Mouse (Mus musculus): ENCODE data around the gene Hist1h4d.

Hist1h4d gene

DNA sequence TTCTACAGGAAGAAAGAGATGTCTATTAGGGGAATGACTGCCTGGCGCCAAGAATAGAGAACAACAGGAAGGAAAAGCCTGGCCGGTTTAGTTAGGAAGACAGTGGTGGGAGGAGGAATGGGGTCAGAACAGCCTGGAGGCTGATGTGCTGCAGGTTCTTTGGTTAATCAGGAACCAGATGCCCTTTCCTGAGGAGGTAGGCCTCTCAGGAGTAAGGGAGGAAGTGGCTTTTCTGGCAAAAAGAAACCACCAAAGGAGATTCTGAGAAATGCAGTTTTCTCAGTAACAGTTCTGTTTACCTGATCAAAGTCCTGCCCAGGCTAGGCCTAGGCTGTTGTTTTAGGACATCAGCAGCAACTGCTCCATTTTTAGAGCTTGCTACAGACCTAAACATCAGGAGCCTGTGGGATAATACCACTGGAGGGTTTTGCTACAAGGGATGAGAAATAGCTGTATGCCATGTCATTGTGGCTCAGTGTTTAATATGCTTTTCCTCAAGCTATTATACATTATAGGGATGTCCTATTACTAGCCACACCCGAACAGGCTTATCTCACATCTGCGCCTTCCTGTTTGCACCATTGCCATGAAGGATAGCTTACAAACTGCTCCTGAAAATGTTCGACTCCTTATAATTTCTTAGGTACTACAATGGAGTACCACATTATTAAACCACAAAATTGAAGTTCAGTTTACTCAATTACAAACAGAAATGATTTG, 11.8 kb downstream of the Hist1h4d start:
- DNase-seq (ENCODE audit: low read depth, low spot score) = no peak

DNA sequence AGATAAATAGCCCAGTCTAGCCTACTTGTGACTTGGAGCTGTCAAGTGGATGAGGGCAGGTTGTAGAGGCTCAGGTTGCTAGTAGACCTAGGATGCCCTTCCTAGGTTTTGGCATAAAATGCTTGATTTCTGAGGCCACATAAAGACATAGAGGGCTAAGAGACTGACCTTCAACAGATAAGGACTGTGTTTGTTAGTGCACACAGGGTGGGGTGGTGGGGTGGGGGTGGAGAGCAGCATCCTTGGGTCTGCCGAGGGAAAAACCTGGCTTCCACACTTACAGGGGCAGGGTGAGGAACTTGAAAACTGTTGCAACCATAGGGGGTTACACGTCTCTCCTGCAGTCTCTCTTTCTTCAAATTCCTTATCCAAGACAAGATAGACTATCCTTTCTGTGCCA, 13.8 kb downstream of the Hist1h4d start:
- no peak for DNase-seq (ENCODE audit: low read depth, low spot score)

DNA sequence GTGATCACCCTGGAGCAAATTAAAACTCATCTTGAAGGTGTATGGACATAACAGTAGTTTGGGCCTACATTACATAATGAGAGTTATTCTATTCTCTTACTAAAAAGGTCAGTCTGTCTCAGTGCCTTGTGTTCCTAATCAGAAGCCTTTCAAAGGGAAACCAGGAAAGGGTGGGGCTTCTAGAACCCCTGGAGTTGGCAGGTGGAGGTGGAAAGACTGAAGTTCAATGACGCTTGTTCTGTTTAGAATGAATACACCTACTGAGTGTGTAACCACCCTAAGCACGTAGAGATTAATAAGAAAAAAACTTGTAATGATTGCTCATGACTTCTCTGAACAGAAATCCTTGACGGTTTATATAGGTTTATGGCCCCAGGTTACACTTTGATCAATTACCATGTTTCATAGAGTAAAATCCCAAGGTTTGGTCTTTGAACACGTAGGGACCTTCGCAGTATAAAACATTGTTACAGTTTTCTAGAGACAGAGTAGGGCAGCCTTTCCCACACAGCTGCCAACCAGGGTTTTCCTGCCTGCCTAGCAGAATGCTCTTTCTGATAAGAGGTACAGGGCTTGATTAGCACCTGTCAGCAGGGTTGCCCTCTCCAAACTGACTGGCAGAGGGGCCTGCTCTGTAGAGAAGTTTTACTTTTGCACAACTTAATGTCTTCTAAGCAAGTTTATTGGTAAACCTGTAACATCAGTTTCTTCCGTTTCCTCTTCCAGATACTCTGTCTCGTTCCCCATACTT, 14.4 kb downstream of the Hist1h4d start:
- peak; percentile 65 for DNase-seq (ENCODE audit: low read depth, low spot score)

DNA sequence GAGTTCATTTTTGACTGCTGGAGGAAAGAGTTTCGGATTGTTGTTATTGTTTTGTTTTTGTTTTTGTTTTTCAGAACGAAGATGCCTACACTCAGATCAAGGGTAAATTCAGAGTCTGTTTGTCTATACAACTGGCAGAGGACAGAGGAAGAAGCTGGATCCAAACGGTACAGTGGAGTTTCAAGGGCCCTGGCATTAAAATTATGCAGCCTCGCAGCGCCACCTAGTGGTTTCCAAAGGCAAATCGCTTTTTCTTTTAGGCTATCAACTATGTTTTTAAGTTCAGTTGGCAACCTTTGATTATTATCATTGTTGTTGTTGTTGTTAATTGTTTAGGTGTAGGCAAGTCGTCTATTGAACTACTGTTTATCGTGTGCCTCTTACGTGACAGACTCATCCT, 16.6 kb downstream of the Hist1h4d start:
- DNase-seq (ENCODE audit: low read depth, low spot score) = peak; percentile 90

DNA sequence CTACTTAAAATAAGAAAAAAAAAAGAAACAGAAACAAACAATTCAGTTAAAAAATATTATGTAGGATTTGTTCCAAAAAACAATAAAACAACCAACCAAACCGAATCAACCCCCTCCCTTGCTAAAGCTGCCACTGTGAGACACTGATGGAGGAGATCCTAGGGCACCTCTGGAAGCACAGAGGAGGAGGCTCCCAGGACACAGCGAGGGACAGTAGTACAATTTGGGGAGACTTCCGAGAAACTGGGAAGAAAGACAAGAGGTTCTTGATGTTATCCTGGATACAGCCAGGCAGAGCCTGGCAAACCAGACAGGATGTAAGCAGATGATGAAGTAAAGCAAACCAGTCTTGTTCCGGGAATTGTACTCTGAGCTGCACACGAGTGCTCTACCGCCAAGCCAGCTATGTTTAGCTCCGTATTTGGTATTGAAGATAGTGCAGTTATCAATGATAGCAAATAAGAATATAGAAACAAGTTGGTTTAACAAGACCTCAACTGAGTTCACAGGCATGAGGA, 21.8 kb downstream of the Hist1h4d start:
- DNase-seq (ENCODE audit: low read depth, low spot score) = no peak

DNA sequence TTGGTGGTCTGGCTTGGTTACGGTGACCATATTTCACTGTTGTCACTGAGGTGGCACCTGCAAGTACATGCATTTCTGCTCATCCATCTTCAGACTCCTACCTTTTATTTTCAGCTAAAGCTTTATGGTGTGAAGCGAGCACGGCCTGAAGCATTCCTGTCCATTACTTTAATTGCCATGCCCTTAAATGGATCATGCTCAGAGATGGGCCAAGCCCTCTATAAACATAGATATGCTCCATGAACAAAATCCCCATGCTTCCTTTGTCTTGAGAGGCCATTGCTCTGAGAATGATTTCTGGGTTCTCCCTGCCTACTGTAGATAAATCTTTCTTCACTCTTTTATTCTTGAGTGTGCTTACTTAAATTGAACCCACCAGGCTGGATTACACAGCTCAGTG, 23.1 kb downstream of the Hist1h4d start:
- DNase-seq (ENCODE audit: low read depth, low spot score) = no peak

DNA sequence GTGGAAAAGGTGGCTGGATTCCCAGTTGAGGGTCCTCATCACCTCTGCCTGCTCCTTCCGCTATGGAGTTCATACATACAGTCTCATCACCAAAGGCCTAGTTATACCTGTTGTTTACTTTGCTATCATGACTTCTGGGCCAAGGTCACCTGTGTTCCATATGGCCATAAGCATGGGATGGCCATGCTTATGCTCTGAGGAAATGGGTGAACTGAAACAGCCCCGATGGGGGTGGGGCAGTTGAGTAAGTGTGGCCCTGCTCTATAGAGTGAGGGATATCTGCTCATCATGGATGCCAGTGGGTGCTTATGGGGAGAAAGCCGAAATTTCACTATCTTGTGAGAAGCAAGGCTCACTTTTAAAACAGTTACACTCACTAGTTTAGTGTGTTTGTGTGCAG, 23.7 kb downstream of the Hist1h4d start:
- no peak for DNase-seq (ENCODE audit: low read depth, low spot score)

DNA sequence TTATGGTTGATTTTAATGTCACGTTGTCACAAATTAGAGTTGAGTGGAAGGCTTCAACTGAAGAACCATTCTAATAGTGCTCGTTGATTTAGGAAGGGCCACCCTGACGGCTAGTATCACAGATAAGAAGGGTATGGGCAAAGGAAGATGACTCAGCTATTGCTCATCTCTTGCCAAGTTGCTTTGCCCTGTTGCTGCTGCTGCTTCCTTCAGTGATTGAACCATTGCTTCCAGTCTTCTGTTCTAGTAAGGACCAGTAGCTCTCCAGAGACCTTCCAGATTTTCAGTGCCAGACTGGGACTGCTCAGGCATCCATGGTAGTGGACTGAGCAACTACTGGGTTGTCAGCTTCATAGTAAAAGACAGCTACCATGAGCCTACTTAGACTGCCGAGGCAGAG, 27.8 kb downstream of the Hist1h4d start:
- peak; percentile 62 for DNase-seq (ENCODE audit: low read depth, low spot score)

DNA sequence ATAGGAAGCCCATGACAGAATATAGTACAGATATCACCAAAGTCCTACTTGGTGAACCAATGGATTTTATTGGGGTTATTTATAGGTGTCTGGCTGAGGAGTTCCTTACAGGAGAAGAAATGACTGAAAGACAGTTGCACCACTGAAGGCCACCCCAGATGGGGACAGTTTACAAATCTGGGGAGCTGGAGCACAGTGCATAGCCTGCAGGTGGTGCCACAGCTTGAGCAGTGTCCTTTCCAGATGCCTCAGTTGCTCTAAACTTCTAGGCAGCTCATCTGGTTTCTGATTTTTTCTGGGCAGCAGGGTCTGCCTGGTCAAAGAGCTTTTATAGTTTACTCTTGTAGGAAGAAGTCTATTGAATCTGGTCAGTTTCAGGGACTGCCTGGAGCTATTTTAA, 28.4 kb downstream of the Hist1h4d start:
- DNase-seq (ENCODE audit: low read depth, low spot score) = no peak

DNA sequence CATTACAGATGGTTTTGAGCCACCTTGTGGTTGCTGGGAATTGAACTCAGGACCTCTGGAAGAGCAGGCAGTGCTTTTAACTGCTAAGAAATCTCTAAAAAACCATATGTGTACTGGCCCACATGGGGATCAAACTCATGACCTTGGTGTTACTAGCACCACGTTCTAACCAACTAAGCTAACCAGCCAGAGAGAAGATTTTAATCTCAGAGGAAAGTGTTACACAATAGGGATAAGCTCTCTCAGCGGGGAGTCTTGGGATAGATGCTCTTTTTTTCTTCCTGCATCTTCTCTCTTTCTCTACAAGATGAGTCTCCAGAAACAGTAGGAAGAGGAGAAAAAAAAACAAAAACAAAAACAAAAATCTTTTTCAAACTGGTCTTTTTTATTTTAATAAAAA, 29.0 kb downstream of the Hist1h4d start:
- DNase-seq (ENCODE audit: low read depth, low spot score) = no peak

DNA sequence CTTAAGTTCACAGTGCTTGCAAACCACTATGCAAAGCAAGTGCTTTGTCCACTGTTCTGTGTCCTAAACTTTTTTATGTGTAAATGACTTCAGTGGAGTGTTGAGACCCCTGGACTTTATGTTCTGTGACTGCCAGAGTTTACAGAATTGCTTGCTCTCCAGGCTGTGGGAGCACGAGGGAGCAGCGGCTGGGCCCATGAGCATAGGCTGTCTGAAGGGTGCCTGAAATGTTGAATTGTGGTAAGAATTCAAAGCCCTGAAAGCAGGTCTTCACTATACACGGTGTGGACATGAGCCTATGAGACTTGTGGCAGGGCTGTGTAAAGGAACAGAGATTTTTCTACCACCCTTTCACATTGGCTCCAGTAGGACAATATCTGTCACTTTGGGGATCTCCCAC, 30.2 kb downstream of the Hist1h4d start:
- no peak for DNase-seq (ENCODE audit: low read depth, low spot score)

DNA sequence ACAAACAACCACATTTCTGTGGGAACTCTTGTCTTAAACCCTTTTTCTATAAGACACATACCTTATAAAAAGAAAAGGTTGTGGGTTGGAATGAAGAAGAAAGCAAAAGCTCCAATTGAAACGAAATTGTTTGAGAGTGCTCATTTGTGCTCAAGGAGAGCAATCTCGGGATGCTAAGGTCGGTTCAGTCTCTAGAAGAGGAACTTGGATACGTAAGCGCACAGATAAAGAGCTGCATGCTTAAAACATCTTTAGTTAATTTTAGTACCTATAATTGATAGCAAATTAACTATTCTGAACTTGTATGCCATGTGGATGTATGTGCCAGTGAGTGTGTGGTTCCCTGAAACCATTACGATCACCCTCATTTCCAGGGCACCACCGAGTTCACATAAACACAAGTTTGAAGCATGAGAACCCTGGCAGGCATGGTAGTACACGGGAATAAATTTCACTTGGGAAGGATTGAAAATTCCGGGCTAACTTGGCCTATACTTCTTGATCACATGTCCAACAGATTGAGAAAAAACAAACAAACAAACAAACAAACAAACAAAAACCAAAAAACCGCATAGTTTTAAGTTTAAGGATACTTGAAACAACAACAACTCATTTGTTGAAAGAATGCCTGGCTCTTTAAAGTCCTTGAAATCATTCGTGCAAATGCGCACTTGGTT, 38.8 kb downstream of the Hist1h4d start:
- DNase-seq (ENCODE audit: low read depth, low spot score) = peak; percentile 28

DNA sequence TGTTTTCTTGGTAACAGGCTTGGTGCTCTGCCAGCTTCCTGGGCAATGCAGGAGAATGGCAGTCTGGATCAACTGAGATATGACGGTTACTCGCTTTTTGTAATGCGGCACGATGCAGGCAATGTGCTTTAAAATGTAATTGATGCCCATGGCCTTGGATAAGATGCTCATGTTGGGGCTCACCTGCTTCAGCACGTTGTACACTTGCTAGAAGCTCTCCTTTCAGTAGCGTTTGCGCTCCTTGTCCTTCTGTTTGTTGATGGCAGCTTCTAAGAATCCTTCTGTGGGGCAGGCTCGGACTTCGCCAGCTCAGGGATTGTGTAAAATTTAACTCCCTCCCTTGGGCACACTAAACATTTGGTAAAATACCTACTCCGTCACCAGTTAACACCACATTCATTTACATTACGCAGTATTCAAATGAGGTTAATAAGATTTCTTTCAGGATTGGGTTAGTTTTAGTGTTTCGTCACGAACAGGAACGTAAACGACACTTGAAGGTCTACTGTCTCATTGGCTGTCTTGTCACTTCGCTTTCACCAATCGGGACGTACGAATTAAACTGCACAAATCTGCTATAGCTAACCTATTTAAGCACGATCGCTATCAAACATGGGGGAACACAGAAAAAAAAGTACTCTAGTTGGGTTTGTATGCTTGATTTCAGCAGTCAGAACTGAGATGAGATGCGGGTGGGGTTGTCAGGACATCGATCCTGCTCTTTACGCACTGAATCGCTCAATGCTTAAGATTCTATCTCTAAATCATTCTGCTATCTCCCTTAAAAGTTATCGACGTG, 39.5 kb downstream of the Hist1h4d start, which contains the start of gene Hist1h2be:
Hist1h2be (minus strand) TSS at position 392 of the 799 bp plus-strand sequence.
- peak; percentile 87 for DNase-seq (ENCODE audit: low read depth, low spot score)

DNA sequence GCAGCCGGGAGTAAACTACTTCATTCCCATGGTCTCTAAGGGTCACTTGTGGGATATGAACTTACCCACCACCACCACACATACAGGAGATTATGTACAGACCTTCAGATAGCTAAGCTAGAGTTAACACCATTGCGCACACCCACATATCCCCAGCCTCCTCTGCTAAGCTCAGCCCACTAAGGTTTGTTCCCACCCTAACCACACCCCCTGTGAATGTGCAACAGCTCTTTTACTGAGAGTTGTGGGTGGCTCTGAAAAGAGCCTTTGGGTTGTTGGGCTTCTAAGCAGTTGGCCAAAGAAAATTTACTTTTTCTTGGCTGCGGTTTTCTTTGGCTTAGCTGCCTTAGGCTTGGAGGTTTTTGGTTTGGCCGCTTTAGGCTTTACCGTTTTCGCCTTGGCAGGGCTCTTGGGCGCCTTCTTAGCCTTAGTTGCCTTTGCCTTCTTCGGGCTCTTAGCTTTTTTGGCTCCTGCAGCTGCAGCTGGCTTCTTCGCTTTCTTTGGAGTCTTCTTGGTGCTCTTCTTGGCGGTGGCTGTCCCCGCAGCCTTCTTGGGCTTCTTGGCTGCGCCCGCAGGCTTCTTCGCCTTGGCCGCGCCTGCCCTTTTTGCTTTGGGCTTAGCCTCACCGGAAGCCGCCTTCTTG, 40.3 kb downstream of the Hist1h4d start:
- peak; percentile 86 for DNase-seq (ENCODE audit: low read depth, low spot score)

DNA sequence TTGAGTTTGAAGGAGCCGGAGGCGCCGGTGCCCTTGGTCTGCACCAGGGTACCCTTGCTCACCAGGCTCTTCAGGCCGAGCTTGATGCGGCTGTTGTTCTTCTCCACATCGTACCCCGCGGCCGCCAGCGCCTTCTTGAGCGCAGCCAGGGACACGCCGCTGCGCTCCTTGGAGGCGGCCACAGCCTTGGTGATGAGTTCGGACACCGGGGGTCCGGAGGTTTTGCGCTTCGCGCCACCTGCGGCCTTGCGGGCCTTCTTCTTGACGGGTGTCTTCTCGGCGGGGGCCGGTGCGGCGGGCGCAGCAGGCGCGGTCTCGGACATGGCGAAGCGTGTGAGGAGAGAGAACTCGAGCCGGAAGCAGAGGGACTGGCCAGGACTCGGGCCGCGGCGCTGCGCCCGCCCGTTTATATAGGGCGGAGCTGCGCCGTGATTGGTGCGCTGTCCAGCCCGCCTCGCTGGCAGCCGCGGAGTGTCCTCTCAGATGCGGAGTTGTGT, 40.8 kb downstream of the Hist1h4d start, which contains the start of gene Hist1h1e:
Hist1h1e (minus strand) TSS at position 384 of the 497 bp plus-strand sequence.
- peak; percentile 90 for DNase-seq (ENCODE audit: low read depth, low spot score)

DNA sequence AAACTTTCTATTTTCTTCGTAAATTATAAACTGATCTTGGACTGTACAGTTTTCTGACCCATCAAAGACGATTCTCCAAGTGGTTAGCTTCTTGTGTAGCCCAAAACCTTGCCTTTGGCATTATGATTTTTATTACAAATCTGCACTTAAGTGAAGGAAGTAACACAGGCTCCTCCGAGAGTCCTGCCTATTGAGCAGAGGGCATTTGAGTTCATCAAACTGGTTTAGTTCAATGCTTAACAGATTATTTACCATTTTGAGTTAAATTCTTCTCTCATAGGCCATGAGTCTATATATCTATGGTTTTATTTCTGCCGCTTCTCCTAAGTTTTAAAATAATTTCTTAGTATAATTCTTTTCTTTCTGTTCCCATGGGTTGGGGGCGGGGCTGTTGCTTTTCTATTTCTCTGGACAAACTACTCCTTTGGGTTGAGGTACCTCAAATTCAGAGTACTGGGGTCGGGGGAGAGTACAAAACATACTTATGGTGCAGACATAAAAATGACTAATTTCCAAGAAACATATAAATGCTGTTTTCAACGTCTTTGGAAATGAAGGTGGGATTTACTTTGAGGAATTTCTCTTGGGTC, 41.6 kb downstream of the Hist1h4d start:
- DNase-seq (ENCODE audit: low read depth, low spot score) = peak; percentile 52

DNA sequence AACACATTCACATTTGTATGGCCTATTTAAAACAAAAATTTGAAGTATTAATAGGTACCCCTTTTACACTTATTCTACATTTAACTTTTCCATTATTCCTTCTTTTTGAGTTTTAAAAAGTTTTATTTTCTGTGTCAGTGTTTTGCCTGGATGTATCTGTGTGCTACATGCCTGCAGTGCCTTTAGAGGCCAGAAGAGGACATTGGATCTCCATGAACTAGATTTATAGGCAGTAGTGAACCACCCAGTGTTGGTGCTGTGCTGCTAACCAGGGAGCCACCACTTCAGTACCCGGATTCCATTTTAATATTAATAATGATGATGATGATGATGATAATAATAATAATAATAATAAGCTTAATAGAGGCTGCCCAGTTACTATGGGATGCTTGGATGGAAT, 49.3 kb downstream of the Hist1h4d start:
- no peak for DNase-seq (ENCODE audit: low read depth, low spot score)
